Mouse (Mus musculus) forebrain, embryonic 10.5 days (tissue): Measurements from ENCODE around the gene Med26. TPM values are rescaled to one million over a fixed set of nuclear protein-coding genes. Genes with fewer than 3 reads are reported as not detected.

Experiments
- DNase-seq: peaks from one replicate; pipeline ENCODE4 v3.0.0-alpha.2; 2017; ENCODE audit warnings: low spot score; ENCODE audit errors: extremely low spot score
- H3K27ac ChIP-seq: fragments of 300-500 bp; sonication (generic); 2 replicates; pipeline ENCODE4 v1.5.1; 2016; ENCODE audit warnings: mild to moderate bottlenecking
- H3K27me3 ChIP-seq: fragments of 300-500 bp; sonication (generic); 2 replicates; pipeline ENCODE4 v1.6.1; 2016; ENCODE audit warnings: mild to moderate bottlenecking; ENCODE audit not compliant: poor library complexity, severe bottlenecking
- H3K36me3 ChIP-seq: fragments of 300-500 bp; sonication (generic); replicated peaks from 2 replicates; pipeline ENCODE4 v1.6.1; 2016; ENCODE audit warnings: mild to moderate bottlenecking, moderate library complexity
- H3K4me1 ChIP-seq: fragments of 300-500 bp; sonication (generic); 2 replicates; pipeline ENCODE4 v1.6.1; 2016
- H3K4me3 ChIP-seq: fragments of 300-500 bp; sonication (generic); 2 replicates; pipeline ENCODE4 v1.5.1; 2016; ENCODE audit warnings: mild to moderate bottlenecking, moderate library complexity
- H3K9me3 ChIP-seq: fragments of 300-500 bp; sonication (generic); 2 replicates; pipeline ENCODE4 v1.6.1; 2016; ENCODE audit warnings: mild to moderate bottlenecking, moderate library complexity
- WGBS: fragments of 180-500 bp; shearing (Covaris S2); methylation state at CpG from one replicate; pipeline ENCODE4 v1.1.7; 2016; 5-methylcytosine and 5-hydroxymethylcytosine counted together
- polyA plus RNA-seq: library from polyadenylated mRNA; unstranded; fragments of >200 nt; fragmentation: Nextera tagmentation; extraction: Ambion mirVana; gene quantifications from 2 replicates; pipeline ENCODE4 v1.2.1, GENCODE M21; 2016

Gene Med26
- polyA plus RNA-seq, 1 experiment from 2014 or later: 20.1 TPM

- DNase-seq: peak; percentile 73
- Histone ChIP-seq H3K9me3 (no peaks in the 10 kb centered on the region), H3K36me3 (peaks cover 29% of the 10 kb centered on the region), H3K27me3 (no peaks in the 10 kb centered on the region), H3K4me1 (peaks cover 35% of the 10 kb centered on the region), H3K27ac (peak within 1 kb of the TSS; percentile 92), H3K4me3 (peak within 1 kb of the TSS; percentile 75)
- 1% methylated on average over 45 of the region's 45 CpGs for WGBS
Observed at GRCm38 (mm10) chr8:72571611-72572473, 23.8 kb upstream of the Med26 start, which contains the start of gene Tmem38a. Gene Tmem38a (plus strand): TSS chr8:72572055.

- Histone ChIP-seq H3K4me3 (peak within 1 kb of the TSS; percentile 75), H3K4me1 (peaks cover 35% of the 10 kb centered on the region), H3K9me3 (no peaks in the 10 kb centered on the region), H3K36me3 (peaks cover 38% of the 10 kb centered on the region), H3K27me3 (no peaks in the 10 kb centered on the region), H3K27ac (peak within 1 kb of the TSS; percentile 92)
- under 1% methylated on average over 52 of the region's 52 CpGs for WGBS
- DNase-seq: peak; percentile 99
Observed at GRCm38 (mm10) chr8:72570633-72571610, 22.9 kb upstream of the Med26 start, which contains the start of gene Smim7. Gene Smim7 (minus strand): TSS chr8:72571088.

GRCm38 (mm10) chr8:72565970-72566369 lies 17.9 kb upstream of the Med26 start:
- Histone ChIP-seq H3K36me3 (peaks cover 82% of the 10 kb centered on the region), H3K9me3 (no peaks in the 10 kb centered on the region), H3K4me1 (peaks cover 15% of the 10 kb centered on the region), H3K4me3 (no peak overlapping the region), H3K27me3 (no peaks in the 10 kb centered on the region), H3K27ac (no peak overlapping the region)
- no peak for DNase-seq
- 95% methylated on average over 2 of the region's 2 CpGs for WGBS

- peaks cover 77% of the 10 kb centered on the region for H3K36me3 ChIP-seq
- WGBS: 89% methylated on average over 1 of the region's 1 CpGs
- no peaks in the 10 kb centered on the region for H3K4me1 ChIP-seq
- DNase-seq: no peak
- H3K4me3 ChIP-seq: no peak overlapping the region
- H3K27ac ChIP-seq: no peak overlapping the region
- no peaks in the 10 kb centered on the region for H3K9me3 ChIP-seq
- H3K27me3 ChIP-seq: no peaks in the 10 kb centered on the region
Observed at GRCm38 (mm10) chr8:72561111-72561689, 13.1 kb upstream of the Med26 start.

- no peak overlapping the region for H3K27ac ChIP-seq
- H3K27me3 ChIP-seq: no peaks in the 10 kb centered on the region
- 38% methylated on average over 4 of the region's 4 CpGs for WGBS
- no peaks in the 10 kb centered on the region for H3K4me1 ChIP-seq
- no peak for DNase-seq
- H3K9me3 ChIP-seq: no peaks in the 10 kb centered on the region
- peaks cover 40% of the 10 kb centered on the region for H3K36me3 ChIP-seq
- no peak overlapping the region for H3K4me3 ChIP-seq
Observed at GRCm38 (mm10) chr8:72555770-72556169, 7.7 kb upstream of the Med26 start.

- Histone ChIP-seq H3K4me1 (peaks cover 33% of the 10 kb centered on the region), H3K9me3 (no peaks in the 10 kb centered on the region), H3K4me3 (peak overlapping the region; percentile 98), H3K27ac (peak overlapping the region; percentile 95; the same call in 1 of the 2 replicates), H3K27me3 (no peaks in the 10 kb centered on the region), H3K36me3 (peaks cover 23% of the 10 kb centered on the region)
- WGBS: 26% methylated on average over 5 of the region's 5 CpGs
- DNase-seq: no peak
Observed at GRCm38 (mm10) chr8:72549314-72549892, 1.3 kb upstream of the Med26 start.

GRCm38 (mm10) chr8:72548644-72549313 lies 709 bp upstream of the Med26 start:
- no peak for DNase-seq
- Histone ChIP-seq H3K27me3 (no peaks in the 10 kb centered on the region), H3K27ac (peak overlapping the region; percentile 95), H3K9me3 (no peaks in the 10 kb centered on the region), H3K4me3 (peak overlapping the region; percentile 98), H3K4me1 (peaks cover 33% of the 10 kb centered on the region), H3K36me3 (peaks cover 28% of the 10 kb centered on the region)
- WGBS: under 1% methylated on average over 45 of the region's 45 CpGs

- Histone ChIP-seq H3K9me3 (no peaks in the 10 kb centered on the region), H3K36me3 (peaks cover 32% of the 10 kb centered on the region), H3K4me1 (peaks cover 33% of the 10 kb centered on the region), H3K27me3 (no peaks in the 10 kb centered on the region), H3K4me3 (peak overlapping the region; percentile 98), H3K27ac (peak overlapping the region; percentile 95)
- no peak for DNase-seq
- 3% methylated on average over 27 of the region's 27 CpGs for WGBS
Observed at GRCm38 (mm10) chr8:72547122-72547801, 808 bp downstream of the Med26 start.

GRCm38 (mm10) chr8:72539234-72539633 lies 8.8 kb downstream of the Med26 start:
- Histone ChIP-seq H3K9me3 (no peaks in the 10 kb centered on the region), H3K27ac (no peak overlapping the region), H3K27me3 (no peaks in the 10 kb centered on the region), H3K4me1 (no peaks in the 10 kb centered on the region), H3K4me3 (no peak overlapping the region), H3K36me3 (peaks cover 37% of the 10 kb centered on the region)
- DNase-seq: no peak

- Histone ChIP-seq H3K4me3 (no peak overlapping the region), H3K36me3 (peaks cover 34% of the 10 kb centered on the region), H3K27ac (no peak overlapping the region), H3K27me3 (no peaks in the 10 kb centered on the region), H3K4me1 (no peaks in the 10 kb centered on the region), H3K9me3 (no peaks in the 10 kb centered on the region)
- DNase-seq: no peak
- 93% methylated on average over 3 of the region's 3 CpGs for WGBS
Observed at GRCm38 (mm10) chr8:72534888-72535287, 13.2 kb downstream of the Med26 start.

- Histone ChIP-seq H3K4me3 (no peak overlapping the region), H3K27me3 (no peaks in the 10 kb centered on the region), H3K4me1 (no peaks in the 10 kb centered on the region), H3K9me3 (no peaks in the 10 kb centered on the region), H3K36me3 (peaks cover 45% of the 10 kb centered on the region), H3K27ac (no peak overlapping the region)
- DNase-seq: no peak
- WGBS: 91% methylated on average over 1 of the region's 1 CpGs
Observed at GRCm38 (mm10) chr8:72532103-72532502, 16.0 kb downstream of the Med26 start.
